Mouse (Mus musculus) olfactory bulb, adult 2 months (tissue): ENCODE measurements around the gene Tmub1. TPM values are rescaled to one million over a fixed set of nuclear protein-coding genes. Genes with fewer than 3 reads are reported as not detected.
A peak's percentile ranks its signal among the peaks of the same experiment; 100 is the strongest.

Experiments used
- H3K27ac ChIP-seq: fragments of 200-500 bp; 2 replicates; pipeline ENCODE4 v1.5.1; 2012; ENCODE audit warnings: low read depth, low read length; ENCODE audit not compliant: insufficient read depth
- H3K4me1 ChIP-seq: fragments of 200-500 bp; 2 replicates; pipeline ENCODE4 v1.6.1; 2012; ENCODE audit warnings: low read length; ENCODE audit not compliant: control insufficient read depth, insufficient read depth
- H3K4me3 ChIP-seq: fragments of 200-500 bp; 2 replicates; pipeline ENCODE4 v1.5.1; 2012; ENCODE audit warnings: mild to moderate bottlenecking, low read depth, low read length, moderate library complexity; ENCODE audit not compliant: insufficient read depth
- CTCF ChIP-seq: fragments of 200-500 bp; IDR thresholded peaks from 2 replicates; pipeline ENCODE4 v1.5.1; 2012; ENCODE audit warnings: low read depth, mild to moderate bottlenecking, low read length, moderate library complexity; ENCODE audit not compliant: insufficient read depth
- POLR2A ChIP-seq: fragments of 200-500 bp; IDR thresholded peaks from 2 replicates; pipeline ENCODE4 v1.6.1; 2012; ENCODE audit warnings: mild to moderate bottlenecking, low read depth, low read length, moderate library complexity; ENCODE audit not compliant: insufficient read depth
- WGBS: fragments of 180-500 bp; shearing (Covaris S2); methylation state at CpG from one replicate; pipeline ENCODE4 v1.1.7; 2018; 5-methylcytosine and 5-hydroxymethylcytosine counted together
- polyA plus RNA-seq: library from polyadenylated mRNA; stranded (reverse); fragments of >200 nt; gene quantifications from 2 replicates; pipeline ENCODE4 v1.2.4, GENCODE M21; 2012; ENCODE audit warnings: low replicate concordance; ENCODE audit not compliant: missing spikeins, insufficient read depth, insufficient read length

The Tmub1 gene
- not detected in 2 replicates for polyA plus RNA-seq

GRCm38 (mm10) chr5:24447624-24448298 lies at the start of gene Tmub1:
Gene Tmub1, minus strand, starts transcription at chr5:24447854.
- Histone ChIP-seq H3K4me1 (peaks cover 32% of the 10 kb centered on the region), H3K27ac (peak within 1 kb of the TSS; percentile 52), H3K4me3 (peak within 1 kb of the TSS; percentile 87)
- WGBS: 2% methylated on average over 34 of the region's 34 CpGs
- TF ChIP-seq CTCF (no peak), POLR2A (no peak; the same call in 1 of the 2 replicates)

- Histone ChIP-seq H3K4me3 (no peak overlapping the region), H3K4me1 (peaks cover 44% of the 10 kb centered on the region), H3K27ac (no peak overlapping the region)
- 69% methylated on average over 6 of the region's 6 CpGs for WGBS
- no peak for TF ChIP-seq POLR2A
- TF ChIP-seq CTCF: no peak
Observed at GRCm38 (mm10) chr5:24496756-24497155, 49.1 kb upstream of the Tmub1 start.

- Histone ChIP-seq H3K4me1 (peaks cover 44% of the 10 kb centered on the region), H3K4me3 (no peak overlapping the region), H3K27ac (no peak overlapping the region)
- 39% methylated on average over 15 of the region's 15 CpGs for WGBS
- TF ChIP-seq POLR2A: no peak
- no peak for TF ChIP-seq CTCF
Observed at GRCm38 (mm10) chr5:24495019-24495418, 47.4 kb upstream of the Tmub1 start.

GRCm38 (mm10) chr5:24492546-24493285 lies 45.1 kb upstream of the Tmub1 start:
- TF ChIP-seq POLR2A (no peak), CTCF (no peak)
- peaks cover 30% of the 10 kb centered on the region for H3K4me1 ChIP-seq
- no peak overlapping the region for H3K4me3 ChIP-seq
- WGBS: 75% methylated on average over 16 of the region's 16 CpGs
- H3K27ac ChIP-seq: no peak overlapping the region

- 61% methylated on average over 14 of the region's 14 CpGs for WGBS
- H3K4me1 ChIP-seq: peaks cover 16% of the 10 kb centered on the region
- TF ChIP-seq CTCF (no peak), POLR2A (no peak)
- no peak overlapping the region for H3K4me3 ChIP-seq
- H3K27ac ChIP-seq: no peak overlapping the region
Observed at GRCm38 (mm10) chr5:24490413-24490920, 42.8 kb upstream of the Tmub1 start.

GRCm38 (mm10) chr5:24486738-24487137 lies 39.1 kb upstream of the Tmub1 start:
- TF ChIP-seq CTCF (no peak), POLR2A (no peak)
- 92% methylated on average over 5 of the region's 5 CpGs for WGBS
- Histone ChIP-seq H3K4me3 (no peak overlapping the region), H3K27ac (no peak overlapping the region), H3K4me1 (peaks cover 21% of the 10 kb centered on the region)

GRCm38 (mm10) chr5:24486097-24486496 lies 38.4 kb upstream of the Tmub1 start:
- no peak overlapping the region for H3K4me3 ChIP-seq
- H3K4me1 ChIP-seq: peaks cover 27% of the 10 kb centered on the region
- TF ChIP-seq CTCF: peak; percentile 78
- no peak for TF ChIP-seq POLR2A
- no peak overlapping the region for H3K27ac ChIP-seq
- 3% methylated on average over 8 of the region's 8 CpGs for WGBS

GRCm38 (mm10) chr5:24484963-24485362 lies 37.3 kb upstream of the Tmub1 start:
- WGBS: 28% methylated on average over 22 of the region's 22 CpGs
- Histone ChIP-seq H3K27ac (no peak overlapping the region), H3K4me3 (peak overlapping the region; percentile 2; the same call in 1 of the 2 replicates), H3K4me1 (peaks cover 33% of the 10 kb centered on the region)
- TF ChIP-seq POLR2A (no peak), CTCF (no peak)

- H3K4me3 ChIP-seq: no peak overlapping the region
- WGBS: 31% methylated on average over 11 of the region's 11 CpGs
- H3K27ac ChIP-seq: no peak overlapping the region
- TF ChIP-seq POLR2A (no peak), CTCF (peak; percentile 71; the same call in 1 of the 2 replicates)
- H3K4me1 ChIP-seq: peaks cover 33% of the 10 kb centered on the region
Observed at GRCm38 (mm10) chr5:24483326-24483725, 35.7 kb upstream of the Tmub1 start.
